Mouse (Mus musculus) liver, adult 2 months (tissue): ENCODE data around the gene Vmn1r87. TPM values are rescaled to one million over a fixed set of nuclear protein-coding genes. Genes with fewer than 3 reads are reported as not detected.
"Not testable (repeated sequence)": the region's sequence is repeated elsewhere in the genome, so short reads cannot be mapped to it uniquely, and the experiment has no call there.

Experiments used
- DNase-seq: peaks from one replicate; pipeline ENCODE4 v3.0.0-alpha.2; 2011; ENCODE audit warnings: low read depth, low spot score; ENCODE audit errors: extremely low read depth
- H3K27ac ChIP-seq: fragments of 200-500 bp; replicated peaks from 2 replicates; pipeline ENCODE4 v1.5.1; 2012; ENCODE audit warnings: low read depth, mild to moderate bottlenecking, control low read depth, inconsistent platforms, low read length; ENCODE audit not compliant: insufficient read depth
- H3K27me3 ChIP-seq: fragments of 200-500 bp; 2 replicates; pipeline ENCODE4 v1.6.1; 2012; ENCODE audit warnings: mild to moderate bottlenecking, moderate library complexity, low read length, inconsistent platforms; ENCODE audit not compliant: control insufficient read depth, insufficient read depth
- H3K36me3 ChIP-seq: fragments of 200-500 bp; 2 replicates; pipeline ENCODE4 v1.6.1; 2012; ENCODE audit warnings: low read length, inconsistent platforms; ENCODE audit not compliant: control insufficient read depth, insufficient read depth
- H3K4me1 ChIP-seq: fragments of 200-500 bp; 2 replicates; pipeline ENCODE4 v1.6.1; 2011; ENCODE audit warnings: low read length; ENCODE audit not compliant: control insufficient read depth, insufficient read depth
- H3K4me3 ChIP-seq: fragments of 200-500 bp; 2 replicates; pipeline ENCODE4 v1.5.1; 2011; ENCODE audit warnings: low read depth, mild to moderate bottlenecking, control low read depth, low read length, moderate library complexity; ENCODE audit not compliant: insufficient read depth
- H3K79me2 ChIP-seq: fragments of 200-500 bp; 2 replicates; pipeline ENCODE4 v1.6.1; 2012; ENCODE audit warnings: inconsistent platforms, mild to moderate bottlenecking, low read length, moderate library complexity; ENCODE audit not compliant: control insufficient read depth, insufficient read depth
- H3K9ac ChIP-seq: fragments of 200-500 bp; 2 replicates; pipeline ENCODE4 v1.6.1; 2012; ENCODE audit warnings: low read depth, mild to moderate bottlenecking, control low read depth, inconsistent platforms, low read length
- CTCF ChIP-seq: fragments of 200-500 bp; IDR thresholded peaks from 2 replicates; pipeline ENCODE4 v1.5.1; 2011; ENCODE audit warnings: low read depth, low read length, control low read depth
- POLR2A ChIP-seq: fragments of 200-500 bp; IDR thresholded peaks from 2 replicates; pipeline ENCODE4 v1.6.1; 2011; ENCODE audit warnings: low read length, control low read depth; ENCODE audit not compliant: insufficient read depth; ENCODE audit errors: extremely low read depth
- WGBS: fragments of 180-500 bp; shearing (Covaris S2); methylation state at CpG from one replicate; pipeline ENCODE4 v1.1.7; 2018; 5-methylcytosine and 5-hydroxymethylcytosine counted together
- polyA plus RNA-seq: library from polyadenylated mRNA; depleted of rRNA; stranded (reverse); fragments of >200 nt; gene quantifications from 2 replicates; pipeline ENCODE4 v1.2.3, GENCODE M21; 2012; rRNA removed
- total RNA-seq: library from RNA; depleted of rRNA; stranded (reverse); fragments of >200 nt; gene quantifications from 2 replicates; pipeline ENCODE4 v1.2.3, GENCODE M21; 2014; rRNA removed

The Vmn1r87 gene
- total RNA-seq (not detected in 2 replicates), polyA plus RNA-seq (not detected in 2 replicates)

- H3K4me3 ChIP-seq, result no peak within 1 kb of the TSS
- H3K27ac ChIP-seq, result no peak within 1 kb of the TSS
- no peak for DNase-seq
- no peaks in the 10 kb centered on the region for H3K79me2 ChIP-seq
- TF ChIP-seq POLR2A (no peak), CTCF (no peak)
- no peaks in the 10 kb centered on the region for H3K4me1 ChIP-seq
- H3K27me3 ChIP-seq, result no peaks in the 10 kb centered on the region
- no peak within 1 kb of the TSS for H3K9ac ChIP-seq
- no peaks in the 10 kb centered on the region for H3K36me3 ChIP-seq
- 85% methylated on average over 1 of the region's 1 CpGs for WGBS
Measured at GRCm38 (mm10) chr7:13140057-13140456, at the start of gene Vmn1r87. TSS of gene Vmn1r87 (minus strand) at chr7:13140157.

DNA sequence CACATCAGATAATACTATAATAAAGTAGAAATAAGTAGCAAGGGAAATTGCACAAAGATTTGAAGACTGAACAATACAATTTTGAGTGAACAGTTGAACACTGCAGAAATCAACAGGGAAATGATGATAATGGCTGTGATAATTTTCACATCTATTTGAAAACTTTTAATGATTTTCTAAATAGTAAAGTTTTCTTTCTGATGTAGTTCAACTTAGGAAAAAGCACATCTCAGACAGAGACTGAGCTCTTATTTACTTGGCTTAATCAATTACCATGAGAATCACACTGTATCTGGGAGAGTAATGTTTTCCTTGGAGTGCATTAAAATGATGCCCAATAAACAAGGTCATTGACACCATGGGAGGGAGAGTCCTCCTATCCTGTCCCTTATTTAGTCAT, 19.3 kb upstream of the Vmn1r87 start, which contains the start of gene Vmn1r88:
Gene Vmn1r88 (plus strand): TSS at position 301 of the 400 bp plus-strand sequence.
- no peak for DNase-seq
- H3K4me3 ChIP-seq, result no peak within 1 kb of the TSS
- H3K27ac ChIP-seq, result no peak within 1 kb of the TSS
- H3K36me3 ChIP-seq, result no peaks in the 10 kb centered on the region
- no peaks in the 10 kb centered on the region for H3K4me1 ChIP-seq
- no peaks in the 10 kb centered on the region for H3K79me2 ChIP-seq
- H3K27me3 ChIP-seq, result no peaks in the 10 kb centered on the region
- no peak within 1 kb of the TSS for H3K9ac ChIP-seq
- no peak for TF ChIP-seq POLR2A
- TF ChIP-seq CTCF, result no peak

DNA sequence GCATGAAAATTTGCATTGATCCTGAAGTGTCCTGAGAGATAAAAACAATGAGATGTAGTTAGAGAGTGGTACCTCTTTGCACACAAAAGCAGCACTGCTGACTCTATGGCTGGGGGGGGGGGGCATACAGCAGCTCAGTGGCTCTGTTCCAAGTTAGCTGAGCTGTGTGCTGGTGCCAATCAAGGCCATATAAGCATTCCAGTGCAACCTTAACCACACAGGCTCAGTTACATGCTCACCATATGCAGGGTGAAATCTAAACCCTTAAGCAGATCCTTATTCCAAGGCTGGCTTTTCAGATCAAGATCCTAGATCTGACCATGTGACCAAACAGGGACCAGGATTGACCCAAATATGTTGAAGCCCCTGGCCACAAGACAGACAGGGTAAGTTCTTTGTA, 2.6 kb downstream of the Vmn1r87 start:
- DNase-seq, result no peak
- Histone ChIP-seq H3K79me2 (no peaks in the 10 kb centered on the region), H3K36me3 (no peaks in the 10 kb centered on the region), H3K27ac (no peak overlapping the region), H3K27me3 (no peaks in the 10 kb centered on the region), H3K4me1 (no peaks in the 10 kb centered on the region), H3K9ac (no peak overlapping the region), H3K4me3 (no peak overlapping the region)
- TF ChIP-seq POLR2A (no peak), CTCF (no peak)

GRCm38 (mm10) chr7:13131856-13132255, 8.1 kb downstream of the Vmn1r87 start:
- H3K4me3 ChIP-seq, result no peak overlapping the region
- WGBS, result 82% methylated on average over 2 of the region's 2 CpGs

DNA sequence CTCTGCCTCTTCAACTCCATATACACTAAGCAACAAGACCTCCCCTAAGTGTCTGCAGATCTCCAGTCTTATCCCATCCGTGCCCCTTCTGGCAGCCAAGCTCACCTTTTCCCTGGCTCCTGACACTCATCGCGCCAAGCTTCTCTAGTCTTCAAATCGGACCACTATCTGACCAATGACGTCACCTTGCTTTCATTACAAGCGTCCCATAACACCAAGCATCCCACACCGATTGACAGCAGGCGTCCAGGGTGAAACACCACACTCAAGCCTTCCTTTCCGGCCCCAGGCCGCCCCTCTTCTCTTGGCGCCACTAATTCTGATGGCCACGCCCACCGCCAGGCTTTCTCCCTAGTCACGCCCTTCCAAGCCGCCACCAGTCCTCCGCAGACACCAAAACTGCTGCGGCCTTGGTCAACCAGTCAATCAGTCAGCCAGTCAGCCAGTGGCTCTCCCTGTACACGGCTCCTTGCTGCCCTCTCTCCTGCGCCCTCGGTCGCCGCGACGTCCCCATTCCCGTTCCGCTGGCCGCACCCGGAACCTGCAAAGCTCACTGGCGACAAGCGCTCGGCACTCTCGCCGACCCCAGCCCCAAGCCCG, 16.3 kb downstream of the Vmn1r87 start:
- H3K4me3 ChIP-seq, H3K79me2 ChIP-seq, H3K4me1 ChIP-seq, DNase-seq, H3K27me3 ChIP-seq, H3K36me3 ChIP-seq, H3K9ac ChIP-seq, H3K27ac ChIP-seq: not testable (repeated sequence)
- 5% methylated on average over 19 of the region's 34 CpGs for WGBS

More at GRCm38 (mm10) chr7:13131856-13132255, 8.1 kb downstream of the Vmn1r87 start:
- Histone ChIP-seq H3K79me2 (no peaks in the 10 kb centered on the region), H3K27ac (no peak overlapping the region), H3K4me1 (no peaks in the 10 kb centered on the region), H3K36me3 (no peaks in the 10 kb centered on the region), H3K27me3 (no peaks in the 10 kb centered on the region), H3K9ac (no peak overlapping the region)
- no peak for TF ChIP-seq CTCF
- no peak for TF ChIP-seq POLR2A
- DNase-seq, result no peak

DNA sequence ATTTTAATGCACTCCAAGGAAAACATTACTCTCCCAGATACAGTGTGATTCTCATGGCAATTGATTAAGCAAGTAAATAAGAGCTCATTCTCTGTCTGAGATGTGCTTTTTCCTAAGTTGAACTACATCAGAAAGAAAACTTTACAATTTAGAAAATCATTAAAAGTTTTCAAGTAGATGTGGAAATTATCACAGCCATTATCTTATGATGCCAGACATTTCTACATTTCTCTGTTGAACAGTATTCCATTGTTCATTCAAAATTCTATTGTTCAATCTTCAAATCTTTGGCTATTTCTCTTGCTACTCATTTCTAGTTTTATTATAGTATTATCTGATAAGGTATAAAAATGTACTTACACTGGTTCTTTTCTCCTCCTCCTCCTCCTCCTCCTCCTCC, 20.1 kb downstream of the Vmn1r87 start, which contains the start of gene Vmn1r86:
Gene Vmn1r86 (minus strand): TSS at position 101 of the 400 bp plus-strand sequence.
- H3K27me3 ChIP-seq, result no peaks in the 10 kb centered on the region
- no peaks in the 10 kb centered on the region for H3K79me2 ChIP-seq
- H3K4me3 ChIP-seq, result no peak within 1 kb of the TSS
- DNase-seq, result no peak
- no peak within 1 kb of the TSS for H3K27ac ChIP-seq
- H3K9ac ChIP-seq, result no peak within 1 kb of the TSS
- H3K36me3 ChIP-seq, result no peaks in the 10 kb centered on the region
- no peaks in the 10 kb centered on the region for H3K4me1 ChIP-seq
- TF ChIP-seq POLR2A (no peak), CTCF (no peak)
